Mouse (Mus musculus) liver, embryonic 11.5 days (tissue): ENCODE data around the gene Tlx2. TPM values are rescaled to one million over a fixed set of nuclear protein-coding genes. Genes with fewer than 3 reads are reported as not detected.

Experiments used
- ATAC-seq: fragments of 200-750 bp; cut with Nextera tagmentation; replicated peaks from 2 replicates; pipeline ENCODE4 v1.8.0; 2017; ENCODE audit warnings: moderate number of reproducible peaks, mild to moderate bottlenecking, moderate TSS enrichment, moderate library complexity; ENCODE audit not compliant: low FRiP score
- DNase-seq: peaks from one replicate; pipeline ENCODE4 v3.0.0-alpha.2; 2017; ENCODE audit warnings: low spot score
- H3K27ac ChIP-seq: fragments of 300-500 bp; sonication (generic); 2 replicates; pipeline ENCODE4 v1.5.1; 2014; ENCODE audit warnings: mild to moderate bottlenecking, low read depth, low read length, control low read depth
- H3K27me3 ChIP-seq: fragments of 300-500 bp; sonication (generic); replicated peaks from 2 replicates; pipeline ENCODE4 v1.6.1; 2014; ENCODE audit warnings: low read length, mixed read lengths; ENCODE audit not compliant: control insufficient read depth, insufficient read depth
- H3K36me3 ChIP-seq: fragments of 300-500 bp; sonication (generic); 2 replicates; pipeline ENCODE4 v1.6.1; 2014; ENCODE audit warnings: mild to moderate bottlenecking, low read length, moderate library complexity, mixed read lengths; ENCODE audit not compliant: control insufficient read depth, insufficient read depth
- H3K4me1 ChIP-seq: fragments of 300-500 bp; sonication (generic); replicated peaks from 2 replicates; pipeline ENCODE4 v1.6.1; 2014; ENCODE audit warnings: low read length, mixed read lengths; ENCODE audit not compliant: control insufficient read depth, insufficient read depth
- H3K4me2 ChIP-seq: fragments of 300-500 bp; sonication (generic); 2 replicates; pipeline ENCODE4 v1.6.1; 2014; ENCODE audit warnings: mild to moderate bottlenecking, control low read depth, moderate library complexity
- H3K4me3 ChIP-seq: fragments of 300-500 bp; sonication (generic); 2 replicates; pipeline ENCODE4 v1.5.1; 2014; ENCODE audit warnings: low read depth, low read length, control low read depth
- H3K9ac ChIP-seq: fragments of 300-500 bp; sonication (generic); 2 replicates; pipeline ENCODE4 v1.6.1; 2014; ENCODE audit warnings: low read depth, low read length, control low read depth
- H3K9me3 ChIP-seq: fragments of 300-500 bp; sonication (generic); 2 replicates; pipeline ENCODE4 v1.6.1; 2016; ENCODE audit warnings: low read length, inconsistent platforms, mixed read lengths; ENCODE audit not compliant: control insufficient read depth
- WGBS: fragments of 180-500 bp; shearing (Covaris S2); extraction: QIAGEN DNeasy Blood & Tissue Kit; methylation state at CpG from one replicate; pipeline ENCODE4 v1.1.7; 2014; 5-methylcytosine and 5-hydroxymethylcytosine counted together
- polyA plus RNA-seq: library from polyadenylated mRNA; unstranded; fragments of >200 nt; fragmentation: Nextera tagmentation; extraction: Ambion mirVana; gene quantifications from 2 replicates; pipeline ENCODE4 v1.2.1, GENCODE M21; 2014

Gene Tlx2
- polyA plus RNA-seq, 1 experiment from 2014 or later, result 0.30 TPM

GRCm38 (mm10) chr6:83025221-83025620, 44.9 kb downstream of the Tlx2 start:
- 93% methylated on average over 4 of the region's 4 CpGs for WGBS
- H3K4me1 ChIP-seq, result peaks cover 31% of the 10 kb centered on the region
- no peak overlapping the region for H3K27ac ChIP-seq
- H3K36me3 ChIP-seq, result no peaks in the 10 kb centered on the region
- no peak overlapping the region for H3K9ac ChIP-seq
- H3K27me3 ChIP-seq, result peaks cover 9% of the 10 kb centered on the region; the same call in 1 of the 2 replicates
- DNase-seq (no peak), ATAC-seq (no peak)
- H3K4me2 ChIP-seq, result no peak overlapping the region
- no peak overlapping the region for H3K4me3 ChIP-seq
- no peaks in the 10 kb centered on the region for H3K9me3 ChIP-seq

GRCm38 (mm10) chr6:83024421-83024820, 45.7 kb downstream of the Tlx2 start:
- Histone ChIP-seq H3K4me1 (peaks cover 36% of the 10 kb centered on the region), H3K4me2 (no peak overlapping the region), H3K4me3 (no peak overlapping the region), H3K27ac (no peak overlapping the region), H3K9me3 (no peaks in the 10 kb centered on the region), H3K9ac (no peak overlapping the region), H3K27me3 (0 out of 2 replicates have a peak, but pooled peaks cover 5% of the 10 kb centered on the region), H3K36me3 (no peaks in the 10 kb centered on the region)
- DNase-seq (no peak), ATAC-seq (no peak)
- 55% methylated on average over 4 of the region's 4 CpGs for WGBS

- Histone ChIP-seq H3K4me2 (no peak overlapping the region), H3K4me1 (peaks cover 39% of the 10 kb centered on the region), H3K36me3 (no peaks in the 10 kb centered on the region), H3K4me3 (no peak overlapping the region), H3K27me3 (0 out of 2 replicates have a peak, but pooled peaks cover 5% of the 10 kb centered on the region), H3K9ac (no peak overlapping the region), H3K9me3 (no peaks in the 10 kb centered on the region), H3K27ac (no peak overlapping the region; the same call in 1 of the 2 replicates)
- no peak for DNase-seq
- 86% methylated on average over 2 of the region's 2 CpGs for WGBS
- ATAC-seq, result no peak
Observed at GRCm38 (mm10) chr6:83023786-83024185, 46.3 kb downstream of the Tlx2 start.

GRCm38 (mm10) chr6:83023008-83023407, 47.1 kb downstream of the Tlx2 start:
- Histone ChIP-seq H3K4me3 (no peak overlapping the region), H3K9me3 (no peaks in the 10 kb centered on the region), H3K27me3 (0 out of 2 replicates have a peak, but pooled peaks cover under 1% of the 10 kb centered on the region), H3K4me2 (no peak overlapping the region), H3K36me3 (no peaks in the 10 kb centered on the region), H3K9ac (no peak overlapping the region), H3K4me1 (peaks cover 35% of the 10 kb centered on the region), H3K27ac (no peak overlapping the region)
- 73% methylated on average over 9 of the region's 9 CpGs for WGBS
- DNase-seq (no peak), ATAC-seq (peak; percentile 73)

- ATAC-seq (no peak), DNase-seq (no peak)
- Histone ChIP-seq H3K27ac (no peak overlapping the region), H3K9ac (no peak overlapping the region), H3K4me2 (no peak overlapping the region), H3K4me1 (peaks cover 37% of the 10 kb centered on the region), H3K9me3 (no peaks in the 10 kb centered on the region), H3K36me3 (no peaks in the 10 kb centered on the region), H3K4me3 (no peak overlapping the region), H3K27me3 (no peaks in the 10 kb centered on the region)
- WGBS, result 69% methylated on average over 4 of the region's 4 CpGs
Observed at GRCm38 (mm10) chr6:83020836-83021593, 49.1 kb downstream of the Tlx2 start.

- H3K27me3 ChIP-seq, result no peaks in the 10 kb centered on the region
- DNase-seq, result no peak
- H3K9me3 ChIP-seq, result no peaks in the 10 kb centered on the region
- peak; percentile 64 for ATAC-seq
- H3K27ac ChIP-seq, result peak overlapping the region; percentile 45; the same call in 1 of the 2 replicates
- WGBS, result 51% methylated on average over 6 of the region's 6 CpGs
- H3K4me2 ChIP-seq, result no peak overlapping the region
- H3K36me3 ChIP-seq, result no peaks in the 10 kb centered on the region
- peaks cover 39% of the 10 kb centered on the region for H3K4me1 ChIP-seq
- H3K9ac ChIP-seq, result no peak overlapping the region
- no peak overlapping the region for H3K4me3 ChIP-seq
Observed at GRCm38 (mm10) chr6:83020121-83020520, 50.0 kb downstream of the Tlx2 start.

- WGBS, result 64% methylated on average over 3 of the region's 3 CpGs
- H3K4me3 ChIP-seq, result no peak overlapping the region
- no peaks in the 10 kb centered on the region for H3K36me3 ChIP-seq
- no peaks in the 10 kb centered on the region for H3K9me3 ChIP-seq
- H3K9ac ChIP-seq, result no peak overlapping the region
- peaks cover 40% of the 10 kb centered on the region for H3K4me1 ChIP-seq
- H3K27ac ChIP-seq, result no peak overlapping the region
- H3K4me2 ChIP-seq, result no peak overlapping the region
- ATAC-seq (no peak), DNase-seq (no peak)
- H3K27me3 ChIP-seq, result no peaks in the 10 kb centered on the region
Observed at GRCm38 (mm10) chr6:83019044-83019443, 51.0 kb downstream of the Tlx2 start.
